Mouse (Mus musculus) megakaryocyte, embryonic 14.5 days (primary cell): ENCODE measurements around the gene Neurod2. TPM values are rescaled to one million over a fixed set of nuclear protein-coding genes. Genes with fewer than 3 reads are reported as not detected.

Experiments used
- H3K27me3 ChIP-seq: replicated peaks from 2 replicates; pipeline ENCODE3; 2012; ENCODE audit warnings: inconsistent platforms
- H3K36me3 ChIP-seq: replicated peaks from 2 replicates; pipeline ENCODE3; 2012; ENCODE audit warnings: low read length, inconsistent platforms, mixed read lengths
- H3K4me1 ChIP-seq: 2 replicates; pipeline ENCODE4 v1.6.1; 2012; ENCODE audit warnings: inconsistent platforms
- H3K4me3 ChIP-seq: replicated peaks from 2 replicates; pipeline ENCODE3; 2012; ENCODE audit warnings: moderate library complexity, mild to moderate bottlenecking, inconsistent platforms
- H3K9me3 ChIP-seq: 2 replicates; pipeline ENCODE4 v1.6.1; 2012; ENCODE audit warnings: inconsistent platforms
- FLI1 ChIP-seq: IDR thresholded peaks from 2 replicates; pipeline ENCODE4 v1.6.1; 2012; ENCODE audit warnings: low read length, inconsistent platforms, mixed read lengths
- GATA1 ChIP-seq: IDR thresholded peaks from 3 replicates; pipeline ENCODE4 v1.6.1; 2012; ENCODE audit warnings: mixed read lengths, low read length, inconsistent platforms, borderline replicate concordance
- polyA plus RNA-seq: library from polyadenylated mRNA; stranded (reverse); fragments of >175 nt; gene quantifications from 2 replicates; pipeline ENCODE4 v1.2.3, GENCODE M21; 2012; ENCODE audit warnings: low replicate concordance; ENCODE audit not compliant: insufficient read depth

The Neurod2 gene
- polyA plus RNA-seq, 1 experiment: not detected

GRCm38 (mm10) chr11:98354445-98354844 lies 25.0 kb upstream of the Neurod2 start:
- Histone ChIP-seq H3K4me1 (peaks cover 58% of the 10 kb centered on the region), H3K4me3 (no peak overlapping the region), H3K27me3 (peaks cover 61% of the 10 kb centered on the region), H3K36me3 (peaks cover 2% of the 10 kb centered on the region), H3K9me3 (no peaks in the 10 kb centered on the region)
- no peak for TF ChIP-seq FLI1
- no peak for TF ChIP-seq GATA1

- TF ChIP-seq FLI1 (no peak), GATA1 (no peak)
- Histone ChIP-seq H3K36me3 (no peaks in the 10 kb centered on the region), H3K27me3 (peaks cover 68% of the 10 kb centered on the region), H3K4me3 (no peak overlapping the region), H3K4me1 (peaks cover 54% of the 10 kb centered on the region), H3K9me3 (no peaks in the 10 kb centered on the region)
Measured at GRCm38 (mm10) chr11:98353651-98354211, 24.3 kb upstream of the Neurod2 start.

GRCm38 (mm10) chr11:98352272-98352990 lies 23.0 kb upstream of the Neurod2 start:
- no peak overlapping the region for H3K4me3 ChIP-seq
- peaks cover 81% of the 10 kb centered on the region for H3K27me3 ChIP-seq
- TF ChIP-seq FLI1 (no peak), GATA1 (no peak)
- peaks cover 57% of the 10 kb centered on the region for H3K4me1 ChIP-seq
- no peaks in the 10 kb centered on the region for H3K36me3 ChIP-seq
- H3K9me3 ChIP-seq: no peaks in the 10 kb centered on the region

GRCm38 (mm10) chr11:98349308-98349707 lies 19.9 kb upstream of the Neurod2 start:
- H3K9me3 ChIP-seq: no peaks in the 10 kb centered on the region

GRCm38 (mm10) chr11:98348083-98348961 lies 18.9 kb upstream of the Neurod2 start, which contains the start of gene Ppp1r1b:
Ppp1r1b (plus strand) TSS chr11:98348404.
- TF ChIP-seq GATA1 (no peak), FLI1 (no peak)
- no peaks in the 10 kb centered on the region for H3K36me3 ChIP-seq
- peaks cover 30% of the 10 kb centered on the region for H3K4me1 ChIP-seq
- H3K4me3 ChIP-seq: peak within 1 kb of the TSS; percentile 73
- no peaks in the 10 kb centered on the region for H3K9me3 ChIP-seq
- H3K27me3 ChIP-seq: peaks cover 90% of the 10 kb centered on the region

More at GRCm38 (mm10) chr11:98349308-98349707, 19.9 kb upstream of the Neurod2 start:
- H3K36me3 ChIP-seq: no peaks in the 10 kb centered on the region
- H3K4me3 ChIP-seq: no peak overlapping the region
- H3K4me1 ChIP-seq: peaks cover 37% of the 10 kb centered on the region
- H3K27me3 ChIP-seq: peaks cover 90% of the 10 kb centered on the region
- TF ChIP-seq FLI1 (no peak), GATA1 (no peak)

GRCm38 (mm10) chr11:98347385-98348082 lies 18.1 kb upstream of the Neurod2 start:
- Histone ChIP-seq H3K36me3 (no peaks in the 10 kb centered on the region), H3K9me3 (no peaks in the 10 kb centered on the region), H3K4me1 (peaks cover 30% of the 10 kb centered on the region), H3K27me3 (peaks cover 87% of the 10 kb centered on the region), H3K4me3 (no peak overlapping the region)
- TF ChIP-seq FLI1: no peak
- no peak for TF ChIP-seq GATA1

- no peak overlapping the region for H3K4me3 ChIP-seq
Measured at GRCm38 (mm10) chr11:98346168-98346567, 16.7 kb upstream of the Neurod2 start.

GRCm38 (mm10) chr11:98345253-98345652 lies 15.8 kb upstream of the Neurod2 start:
- Histone ChIP-seq H3K36me3 (no peaks in the 10 kb centered on the region), H3K4me1 (peaks cover 33% of the 10 kb centered on the region), H3K27me3 (peaks cover 83% of the 10 kb centered on the region), H3K9me3 (no peaks in the 10 kb centered on the region), H3K4me3 (no peak overlapping the region)
- TF ChIP-seq GATA1: no peak
- no peak for TF ChIP-seq FLI1

More at GRCm38 (mm10) chr11:98346168-98346567, 16.7 kb upstream of the Neurod2 start:
- TF ChIP-seq FLI1: no peak
- no peak for TF ChIP-seq GATA1
- Histone ChIP-seq H3K9me3 (no peaks in the 10 kb centered on the region), H3K4me1 (peaks cover 33% of the 10 kb centered on the region), H3K36me3 (no peaks in the 10 kb centered on the region), H3K27me3 (peaks cover 86% of the 10 kb centered on the region)
